Mouse (Mus musculus): ENCODE data around the gene Syngap1. TPM values are rescaled to one million over a fixed set of nuclear protein-coding genes. Genes with fewer than 3 reads are reported as not detected.

Gene Syngap1
- 2.7 TPM for total RNA-seq (2023)

DNA sequence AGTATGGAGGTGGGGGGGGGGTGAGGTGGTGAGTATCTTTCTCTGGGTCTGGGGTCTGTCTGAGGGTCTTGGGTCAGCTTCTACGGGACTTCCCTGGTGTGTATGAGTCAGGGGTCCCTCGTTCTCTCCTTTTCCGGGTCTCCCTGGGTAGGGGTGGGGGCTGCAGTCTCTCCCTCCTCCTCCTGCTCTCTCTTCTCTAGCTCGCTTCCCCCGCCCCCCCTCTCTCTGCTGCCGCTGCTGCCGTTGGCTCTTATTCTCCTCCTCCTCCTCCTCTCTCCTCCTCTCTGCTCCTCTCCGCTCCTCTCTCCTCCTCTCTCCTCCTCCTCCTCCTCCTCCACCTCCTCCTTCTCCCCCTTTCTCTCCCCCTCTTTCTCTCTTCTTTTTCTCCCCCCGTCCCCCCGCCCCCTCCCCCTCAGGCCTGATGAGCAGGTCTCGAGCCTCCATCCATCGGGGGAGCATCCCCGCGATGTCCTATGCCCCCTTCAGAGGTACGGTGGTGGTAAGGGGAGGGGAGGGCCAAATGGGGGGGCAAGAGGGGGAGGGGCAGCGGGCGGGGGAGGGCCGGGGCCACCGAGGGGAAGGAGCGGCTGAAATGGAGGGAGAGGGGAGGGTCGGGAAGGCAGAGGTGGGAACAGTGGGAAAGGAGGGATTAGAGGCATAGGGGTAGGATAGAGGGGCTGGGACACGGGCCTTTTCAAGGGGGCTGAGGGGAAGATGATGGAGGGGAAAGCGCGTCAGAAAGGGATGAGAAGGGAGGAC, at the start of gene Syngap1:
Gene Syngap1, plus strand, starts transcription at position 223 of the 759 bp plus-strand sequence.

DNA sequence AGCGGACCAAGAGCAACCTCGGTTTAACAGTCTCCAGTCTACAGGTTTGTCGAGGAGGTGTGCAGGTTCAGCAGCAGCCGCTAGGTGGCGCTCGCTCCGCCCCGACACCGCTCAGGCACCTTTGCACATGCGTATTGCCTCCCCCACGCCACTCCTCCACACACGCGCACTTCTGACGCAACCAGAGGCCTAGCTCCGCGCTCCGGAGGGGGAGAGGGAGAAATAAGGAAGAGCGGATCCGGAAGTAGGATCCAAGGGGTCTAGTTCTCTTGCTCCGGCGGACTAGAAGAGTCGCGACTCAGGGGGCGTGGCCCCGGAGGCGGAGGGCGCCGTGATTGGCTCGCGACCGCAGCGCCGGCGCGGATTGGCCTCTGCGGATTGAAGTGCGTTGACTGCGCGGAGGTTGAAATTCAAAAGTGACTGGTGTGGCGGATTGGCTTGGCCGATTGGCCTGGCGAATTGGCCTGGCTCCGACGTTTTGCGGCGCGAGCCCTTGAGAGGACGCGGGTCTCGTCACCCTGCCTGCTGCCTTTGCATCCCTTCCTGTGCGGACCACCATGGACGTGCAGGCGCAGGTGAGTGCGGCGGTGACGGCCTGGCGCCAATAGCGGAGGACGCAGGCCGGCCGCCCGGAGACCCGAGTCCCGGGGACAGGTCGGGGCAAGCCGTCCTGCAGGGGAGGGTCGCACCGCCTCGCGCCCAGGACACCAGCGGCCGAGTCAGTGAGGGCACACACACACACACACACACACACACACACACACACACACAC, 24.2 kb upstream of the Syngap1 start, which contains the start of gene Kifc5b:
Gene Kifc5b, plus strand, starts transcription at position 381 of the 772 bp plus-strand sequence.

DNA sequence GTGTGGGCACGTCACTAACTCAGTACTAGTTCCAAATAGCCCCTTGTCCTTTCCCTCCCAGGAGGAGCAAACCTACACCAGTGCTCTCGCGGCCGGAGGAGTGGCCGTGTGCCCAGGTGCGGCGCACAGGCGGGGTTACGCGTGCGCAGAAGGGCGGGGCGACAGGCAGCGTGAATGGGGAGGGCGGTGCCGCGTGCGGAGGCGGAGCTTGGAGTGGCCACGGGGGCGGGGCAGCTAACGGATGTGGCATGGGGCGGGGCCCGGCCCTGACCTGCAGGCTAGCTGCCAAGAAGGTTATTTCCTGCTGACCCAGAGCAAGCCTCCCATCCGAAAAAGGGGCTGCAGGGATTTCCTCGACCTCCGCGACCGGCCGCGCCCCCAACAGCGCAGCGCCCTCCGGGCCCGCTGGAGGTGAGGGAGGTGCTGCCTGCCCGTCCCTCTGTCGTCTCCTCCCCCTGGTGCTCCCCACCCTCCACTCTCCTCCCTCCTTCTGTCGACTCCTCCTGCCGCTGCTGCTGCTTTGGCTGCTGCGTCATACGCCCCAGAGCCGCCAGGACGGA, 8.1 kb upstream of the Syngap1 start, which contains the start of gene Phf1:
Gene Phf1, plus strand, starts transcription at position 214 of the 560 bp plus-strand sequence.

DNA sequence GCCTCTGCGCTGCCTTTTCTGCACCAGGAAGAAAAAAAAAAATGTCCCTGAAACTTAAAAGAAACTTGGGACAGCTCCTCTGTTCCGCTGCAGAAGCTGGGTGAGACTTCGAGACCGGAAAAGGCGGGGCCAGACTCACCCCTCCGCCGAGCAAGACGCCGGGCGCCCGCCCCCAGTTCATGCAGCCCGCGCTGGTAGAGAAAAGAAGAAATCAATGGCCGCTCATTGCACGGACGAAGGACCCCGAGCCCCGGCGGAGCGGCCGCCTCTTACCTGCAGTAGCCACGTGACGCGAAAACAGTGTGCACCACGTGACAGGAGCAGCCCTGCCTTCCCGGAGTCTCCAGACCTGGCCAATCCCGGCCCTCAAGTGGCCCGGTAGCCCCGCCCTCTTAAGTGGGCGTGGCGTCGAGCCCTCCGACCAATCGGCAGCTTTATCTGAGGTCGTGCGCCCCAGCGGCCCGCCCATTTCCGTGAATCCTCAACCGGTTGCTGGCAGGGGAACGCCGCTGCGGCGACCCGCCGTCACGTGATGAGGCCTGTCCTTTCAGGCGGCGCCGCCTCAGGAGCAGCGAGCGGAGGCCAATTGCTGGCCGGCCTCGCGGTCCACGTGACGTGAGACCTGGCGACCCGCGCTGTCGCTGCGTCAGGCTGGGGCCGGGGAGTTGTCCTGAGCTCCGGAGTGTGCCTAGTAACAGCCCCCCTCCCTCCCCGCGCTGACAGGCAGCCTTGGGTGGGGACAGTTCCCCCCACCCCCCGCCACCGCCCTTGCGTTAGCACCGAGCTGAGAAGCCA, 1.7 kb upstream of the Syngap1 start, which contains the start of gene Cuta:
Gene Cuta, minus strand, starts transcription at position 392 of the 795 bp plus-strand sequence.

DNA sequence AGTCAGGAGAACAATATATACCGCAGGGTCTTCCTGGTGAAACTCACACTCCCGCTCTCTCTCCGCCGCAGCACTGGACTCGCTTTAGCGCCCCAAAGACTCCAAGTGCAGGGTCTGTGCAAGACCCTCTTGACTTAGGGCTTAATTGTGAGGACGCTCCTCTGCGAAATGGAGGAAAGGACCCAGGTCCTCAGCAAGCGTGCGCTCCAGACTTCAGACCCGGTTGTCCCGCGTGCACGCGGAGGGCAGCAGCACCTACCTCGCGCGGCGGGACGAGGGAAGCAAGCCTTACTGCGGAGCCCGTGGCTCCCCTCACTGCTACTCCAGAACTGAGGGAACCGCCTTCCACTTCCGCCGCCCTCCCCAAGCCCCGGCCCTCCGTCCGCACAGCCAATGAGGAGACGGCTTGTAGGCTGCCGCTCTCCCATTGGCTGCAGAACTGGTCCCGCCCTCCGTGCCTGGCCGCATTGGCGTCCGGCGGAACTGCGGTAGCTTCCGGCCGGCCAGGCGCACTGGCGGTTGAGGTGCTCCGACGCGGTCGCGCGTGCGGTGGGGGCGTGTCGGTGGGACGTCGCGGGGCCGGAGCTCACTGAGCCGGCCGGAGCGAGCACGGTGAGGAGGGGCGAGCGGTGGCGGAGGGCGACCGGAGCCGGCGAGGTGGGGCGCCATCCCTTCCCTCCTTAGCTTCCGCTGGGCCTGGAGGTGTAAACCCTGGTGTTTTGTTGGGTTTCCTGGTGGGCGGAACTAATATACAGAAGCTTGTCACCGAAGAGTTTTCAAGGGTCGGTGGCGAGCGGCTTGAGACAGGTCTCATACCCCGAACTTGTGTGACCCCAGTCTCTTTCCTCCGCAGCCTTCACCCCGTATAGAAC, 31.9 kb downstream of the Syngap1 start, which contains the start of gene Zbtb9:
Gene Zbtb9, plus strand, starts transcription at position 465 of the 872 bp plus-strand sequence.

Other genes starting within 250 kb of the Syngap1 start
- 126 TPM for gene Crebrf, start 225.6 kb upstream of the Syngap1 start, total RNA-seq (2023)
- 28.1 TPM for gene Bnip1, start 160.2 kb upstream of the Syngap1 start, total RNA-seq (2023)
- gene Nkx2-5, start 96.2 kb upstream of the Syngap1 start, total RNA-seq (2023), result not detected
- gene Kifc5b, start 24.2 kb upstream of the Syngap1 start, total RNA-seq (2023), result 7.1 TPM
- gene Phf1, start 8.2 kb upstream of the Syngap1 start, total RNA-seq (2023), result 154 TPM
- 88.8 TPM for gene Cuta, start 1.7 kb upstream of the Syngap1 start, total RNA-seq (2023)
- 21.0 TPM for gene Zbtb9, start 31.9 kb downstream of the Syngap1 start, total RNA-seq (2023)
- 37.7 TPM for gene Bak1, start 87.8 kb downstream of the Syngap1 start, total RNA-seq (2023)
- 104 TPM for gene Itpr3, start 116.1 kb downstream of the Syngap1 start, total RNA-seq (2023)
- gene Uqcc2, start 192.7 kb downstream of the Syngap1 start, total RNA-seq (2023), result 47.1 TPM
- gene Ip6k3, start 226.5 kb downstream of the Syngap1 start, total RNA-seq (2023), result not detected